Mouse (Mus musculus): ENCODE data around the gene Clec4a4. TPM values are rescaled to one million over a fixed set of nuclear protein-coding genes. Genes with fewer than 3 reads are reported as not detected.
"Not testable (repeated sequence)": the region's sequence is repeated elsewhere in the genome, so short reads cannot be mapped to it uniquely, and the experiment has no call there.

Gene Clec4a4
- total RNA-seq (2021) = not detected
- long read RNA-seq, experiment 1 = 0 reads
- long read RNA-seq, experiment 2 = 0 reads

GRCm38 (mm10) chr6:122989876-122990437, at the start of gene Clec4a4:
TSS of gene Clec4a4 (plus strand) at chr6:122990367.
- intact Hi-C loops (cut with DNase I) = no loop called here
- no peak for DNase-seq (ENCODE audit: low spot score in 2 of 2)

GRCm38 (mm10) chr6:122946760-122947159, 43.4 kb upstream of the Clec4a4 start:
- DNase-seq (ENCODE audit: low spot score in 2 of 2) = no peak
- intact Hi-C loops (cut with DNase I) = no loop called here

GRCm38 (mm10) chr6:122952401-122952800, 37.8 kb upstream of the Clec4a4 start, which contains the start of gene Clec4a3:
TSS of gene Clec4a3 (plus strand) at chr6:122952515.
- intact Hi-C loops (cut with DNase I) = no loop called here
- peak in 1 of 2 experiments; percentile 22 for DNase-seq (ENCODE audit: low spot score in 2 of 2)

DNA sequence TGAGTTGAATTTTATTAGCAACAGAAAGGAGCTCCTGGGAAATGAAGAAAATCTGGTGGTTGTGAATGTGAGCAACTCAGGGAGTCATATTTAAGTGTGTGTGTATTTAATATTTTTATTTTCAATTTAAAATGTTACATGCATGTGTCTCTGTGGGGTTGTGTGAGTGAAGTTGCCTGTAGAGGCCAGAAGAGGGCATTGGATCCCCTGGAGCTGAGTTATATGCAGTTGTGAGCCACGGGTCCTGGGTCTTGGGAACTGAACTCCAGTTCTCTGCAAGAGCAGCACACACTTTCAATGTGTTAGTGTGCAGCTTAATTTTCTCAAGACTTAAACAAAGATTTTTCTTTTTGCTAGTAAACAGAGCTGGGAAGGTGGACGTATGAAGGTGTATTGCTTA, 25.6 kb upstream of the Clec4a4 start:
- no peak for DNase-seq (ENCODE audit: low spot score in 2 of 2)
- intact Hi-C loops (cut with DNase I) = no loop called here

DNA sequence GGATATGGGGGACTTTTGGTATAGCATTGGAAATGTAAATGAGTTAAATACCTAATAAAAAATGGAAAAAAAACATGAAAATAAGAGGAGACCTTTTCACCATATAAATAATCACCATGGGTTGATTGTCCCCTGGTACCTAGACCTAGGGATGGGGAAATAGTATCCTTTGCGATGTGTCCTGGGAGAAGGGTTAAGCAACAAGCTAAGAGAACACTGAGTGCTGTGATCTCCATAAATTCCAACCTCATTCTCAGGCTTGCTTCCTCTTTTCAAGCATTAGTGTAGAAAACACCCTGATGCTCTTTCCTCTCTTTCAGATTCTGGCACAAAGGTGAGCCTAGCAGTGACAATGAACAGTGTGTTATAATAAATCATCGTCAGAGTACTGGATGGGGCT, 21.1 kb upstream of the Clec4a4 start:
- intact Hi-C loops (cut with DNase I) = no loop called here
- no peak for DNase-seq (ENCODE audit: low spot score in 2 of 2)

- DNase-seq (ENCODE audit: low spot score in 2 of 2) = not testable (repeated sequence)
- intact Hi-C loops (cut with DNase I) = loop anchor here (1.0 kb wide), 1 partner anchor 112 kb away; no protein-coding TSS in a partner anchor
These were observed 14.5 kb downstream of the Clec4a4 start for GRCm38 (mm10) chr6:123004696-123005095.

DNA sequence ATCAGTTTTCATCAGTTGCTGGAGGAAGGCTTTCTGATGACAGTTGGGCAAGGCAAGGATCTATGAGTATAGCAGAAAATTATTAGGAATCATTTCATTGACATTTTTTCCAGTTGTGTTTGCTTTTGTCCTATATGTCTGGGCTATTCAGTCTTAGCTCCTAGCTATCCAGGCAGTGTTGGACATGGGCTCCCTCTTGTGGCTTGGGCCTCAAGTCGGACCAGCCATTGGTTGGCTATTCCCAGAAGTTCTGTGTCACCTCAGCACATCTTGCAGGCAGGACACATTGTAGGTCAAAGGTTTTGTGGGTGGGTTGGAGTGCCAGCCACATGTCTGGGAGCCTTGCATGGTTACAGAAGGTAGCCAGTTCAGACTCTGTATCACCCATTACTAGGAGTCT, 15.4 kb downstream of the Clec4a4 start:
- peak in 1 of 2 experiments; percentile 5 for DNase-seq (ENCODE audit: low spot score in 2 of 2)
- intact Hi-C loops (cut with DNase I) = loop anchor here (1.0 kb wide), 1 partner anchor 113 kb away; no protein-coding TSS in a partner anchor

DNA sequence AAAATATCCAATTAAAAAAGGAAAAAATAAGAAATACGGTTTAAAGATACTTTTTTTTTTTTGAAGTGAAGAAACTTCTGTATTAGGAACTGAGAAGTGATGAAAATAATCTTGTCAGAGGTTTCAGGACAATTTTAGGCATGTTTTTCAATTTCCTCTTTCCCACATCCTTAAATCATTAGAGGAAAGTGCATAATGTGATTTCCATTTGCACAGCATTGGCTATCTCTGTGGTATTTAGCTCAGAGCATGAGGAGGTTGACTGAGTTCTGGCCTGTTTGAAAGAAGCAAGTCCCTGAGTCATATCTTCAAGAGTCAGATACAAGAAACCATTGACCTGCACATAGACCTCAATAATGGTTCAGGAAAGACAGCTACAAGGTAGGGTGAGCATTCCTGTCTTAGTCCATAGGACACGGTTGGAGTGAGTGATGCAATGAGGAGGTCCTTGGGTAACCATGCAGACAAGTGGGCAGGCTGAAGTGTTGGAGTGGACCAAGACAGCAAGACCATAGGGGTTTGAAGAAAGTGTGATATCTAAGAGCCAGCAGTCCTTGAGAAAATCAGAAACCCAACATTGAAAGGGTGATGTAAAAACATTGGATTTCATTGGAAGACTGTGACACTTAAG, 59.7 kb downstream of the Clec4a4 start, which contains the start of gene Clec4b1:
Clec4b1 (plus strand) TSS at position 221 of the 631 bp plus-strand sequence.
- no peak for DNase-seq (ENCODE audit: low spot score in 2 of 2)
- intact Hi-C loops (cut with DNase I) = no loop called here

Other genes starting within 250 kb of the Clec4a4 start
- 100 to 1,000 TPM; 169 TPM for gene Slc2a3, start 188.7 kb upstream of the Clec4a4 start, total RNA-seq (2021)
- 10 to 100 TPM; 25.7 to 28.0 TPM for gene Foxj2, start 170.5 kb upstream of the Clec4a4 start, total RNA-seq (2021)
- under 1 TPM; 0.57 to 0.59 TPM for gene C3ar1, start 134.2 kb upstream of the Clec4a4 start, total RNA-seq (2021)
- 100 to 1,000 TPM; 176 to 187 TPM for gene Necap1, start 115.9 kb upstream of the Clec4a4 start, total RNA-seq (2021)
- under 1 TPM; 0.53 to 0.57 TPM for gene Clec4a1, start 68.5 kb upstream of the Clec4a4 start, total RNA-seq (2021)
- gene Clec4a3, start 37.9 kb upstream of the Clec4a4 start, total RNA-seq (2021) = 1 to 10 TPM in 1 of 2 experiments, under 1 TPM in 1; 0.59 to 1.0 TPM
- not detected for gene Clec4b1, start 59.6 kb downstream of the Clec4a4 start, total RNA-seq (2021)
- gene Clec4a2, start 116.1 kb downstream of the Clec4a4 start, total RNA-seq (2021) = 1 to 10 TPM; 1.7 to 2.3 TPM
- not detected for gene Clec4b2, start 182.5 kb downstream of the Clec4a4 start, total RNA-seq (2021)
- gene Clec4n, start 239.5 kb downstream of the Clec4a4 start, total RNA-seq (2021) = not detected